26 mouse cellular contexts compared by ENCODE assay signal in the genomic region with DNA sequence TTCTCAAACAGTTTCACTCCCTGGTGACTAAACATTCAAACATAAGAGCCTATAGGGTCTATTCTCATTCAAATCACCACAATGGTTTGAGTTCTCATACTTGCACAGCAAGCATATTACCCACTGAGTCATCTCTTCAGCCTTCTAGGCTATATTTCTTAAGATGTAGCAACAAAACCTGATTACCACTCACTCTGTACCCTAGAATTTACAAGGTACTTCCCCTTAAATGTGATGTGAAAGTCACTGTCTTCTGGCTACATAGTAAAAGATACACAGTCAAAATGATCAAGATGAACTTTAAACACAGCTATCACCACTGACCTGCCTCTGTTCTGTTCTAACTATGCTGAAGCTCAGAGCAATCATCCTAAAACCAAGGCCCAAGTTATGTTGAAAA. TPM values are rescaled to one million over a fixed set of nuclear protein-coding genes. Genes with fewer than 3 reads are reported as not detected.
DNase-seq lines count a peak whose midpoint lies in the region; ATAC-seq and TF ChIP-seq lines count a peak whose summit lies in the region.
"Had no signal": no experiment of that assay in that cellular context is flagged by ENCODE, and none has a peak within 500 bp of the region (broad histone marks: within the 10 kb centered on the region; RNA-seq: fewer than 3 reads in every experiment).

No protein-coding gene starts in this region.

- DNase-seq in liver, adult 2 months (ENCODE audit: extremely low read depth, low read depth, low spot score) = peak; percentile 43
- no peak for DNase-seq in liver, embryonic 11.5 days (ENCODE audit: low spot score)
- DNase-seq in CH12.LX (ENCODE audit: extremely low read depth) = peak; percentile 24
- no peak for DNase-seq in forebrain, embryonic 11.5 days (ENCODE audit: low spot score)
- DNase-seq in thymus, postnatal 36 days = no peak
- DNase-seq in kidney, adult 18-20 months = no peak
- DNase-seq: adrenal gland, adult 2 months; adrenal gland, postnatal 14 days; B cell, adult 2 months; cerebellum, adult 11 months; cerebellum, adult 8-10 months; cerebellum, postnatal 10 days; embryo, embryonic 11 days; gastrocnemius, postnatal 10 days; gastrocnemius, postnatal 36 days; heart, postnatal 36 days had no signal

- no peak for TF ChIP-seq CTCF in liver, adult 2 months (IDR thresholded peaks at IDR 0.05; ENCODE audit: low read depth, low read length)
- no peak for TF ChIP-seq CTCF in CH12.LX (conservative IDR thresholded peaks at IDR 0.05 in 1 of 2, IDR thresholded peaks at IDR 0.05 in 1 of 2; ENCODE audit: low read depth in 2 of 2, low read length in 2 of 2)

- no peak overlapping the region for H3K4me3 ChIP-seq in liver, adult 2 months (ENCODE audit: insufficient read depth, low read depth, low read length)
- no peak overlapping the region for H3K4me3 ChIP-seq in liver, embryonic 11.5 days (ENCODE audit: low read depth, low read length)
- H3K4me3 ChIP-seq in CH12.LX (replicated peaks in 1 of 3; ENCODE audit: low read depth in 2 of 3, low read length in 2 of 3, poor library complexity in 1 of 3) = no peak overlapping the region
- H3K4me3 ChIP-seq in forebrain, embryonic 11.5 days (ENCODE audit: low read depth, low read length) = no peak overlapping the region
- H3K4me3 ChIP-seq: embryonic facial prominence, embryonic 10.5 days; embryonic facial prominence, embryonic 13.5 days; erythroblast, embryonic 14.5 days; forebrain, embryonic 13.5 days had no signal

- no peak for TF ChIP-seq POLR2A in liver, adult 2 months (IDR thresholded peaks at IDR 0.05; ENCODE audit: extremely low read depth, insufficient read depth, low read length)
- no peak for TF ChIP-seq POLR2A in CH12.LX (IDR thresholded peaks at IDR 0.05; ENCODE audit: low read depth, low read length)

- dilution Hi-C loops in CH12.LX (cut with MboI; ENCODE audit: extremely low pct_ligation_motif_present, extremely low pct_unique_long_range_greater_than_20kb, low sequenced_read_pairs) = no loop called here

- peaks cover 13% of the 10 kb centered on the region for H3K4me1 ChIP-seq in liver, adult 2 months (ENCODE audit: control insufficient read depth, insufficient read depth, low read length)
- no peaks in the 10 kb centered on the region for H3K4me1 ChIP-seq in liver, embryonic 11.5 days (replicated peaks; ENCODE audit: control insufficient read depth, insufficient read depth, low read length)
- H3K4me1 ChIP-seq in CH12.LX (ENCODE audit: control insufficient read depth in 1 of 2, insufficient read depth in 2 of 2) = peaks cover 16 to 63% of the 10 kb centered on the region in 2 experiments
- H3K4me1 ChIP-seq in forebrain, embryonic 11.5 days (replicated peaks; ENCODE audit: control insufficient read depth, insufficient read depth, low read length) = 0 out of 2 replicates have a peak, but pooled peaks cover under 1% of the 10 kb centered on the region
- H3K4me1 ChIP-seq: embryonic facial prominence, embryonic 10.5 days; embryonic facial prominence, embryonic 13.5 days; forebrain, embryonic 13.5 days had no signal

- H3K9ac ChIP-seq in liver, adult 2 months (ENCODE audit: low read depth, low read length) = no peak overlapping the region
- no peak overlapping the region for H3K9ac ChIP-seq in liver, embryonic 11.5 days (ENCODE audit: low read depth, low read length)
- H3K9ac ChIP-seq in CH12.LX (ENCODE audit: insufficient read depth, low read depth) = no peak overlapping the region
- H3K9ac ChIP-seq in forebrain, embryonic 11.5 days (ENCODE audit: low read length) = no peak overlapping the region
- H3K9ac ChIP-seq: embryonic facial prominence, embryonic 13.5 days; forebrain, embryonic 13.5 days; hindbrain, embryonic 14.5 days had no signal

- no peaks in the 10 kb centered on the region for H3K9me3 ChIP-seq in liver, embryonic 11.5 days (ENCODE audit: control insufficient read depth, low read length)
- H3K9me3 ChIP-seq in CH12.LX (replicated peaks; ENCODE audit: low read length) = no peaks in the 10 kb centered on the region
- H3K9me3 ChIP-seq in forebrain, embryonic 11.5 days (ENCODE audit: control insufficient read depth, low read length) = no peaks in the 10 kb centered on the region
- H3K9me3 ChIP-seq: embryonic facial prominence, embryonic 10.5 days; embryonic facial prominence, embryonic 13.5 days; forebrain, embryonic 13.5 days had no signal

- no peaks in the 10 kb centered on the region for H3K27me3 ChIP-seq in liver, adult 2 months (ENCODE audit: control insufficient read depth, insufficient read depth, low read length)
- no peaks in the 10 kb centered on the region for H3K27me3 ChIP-seq in liver, embryonic 11.5 days (replicated peaks; ENCODE audit: control insufficient read depth, insufficient read depth, low read length)
- no peaks in the 10 kb centered on the region for H3K27me3 ChIP-seq in CH12.LX (replicated peaks)
- H3K27me3 ChIP-seq in forebrain, embryonic 11.5 days (ENCODE audit: control insufficient read depth, insufficient read depth, low read length) = peaks cover 5% of the 10 kb centered on the region; the same call in 1 of the 2 replicates
- H3K27me3 ChIP-seq: Patski had no signal

- no peaks in the 10 kb centered on the region for H3K36me3 ChIP-seq in liver, adult 2 months (ENCODE audit: control insufficient read depth, insufficient read depth, low read length)
- no peaks in the 10 kb centered on the region for H3K36me3 ChIP-seq in liver, embryonic 11.5 days (ENCODE audit: control insufficient read depth, insufficient read depth, low read length)
- H3K36me3 ChIP-seq in CH12.LX (replicated peaks in 1 of 2; ENCODE audit: control insufficient read depth in 1 of 2, insufficient read depth in 1 of 2, low read length in 1 of 2) = no peaks in the 10 kb centered on the region
- H3K36me3 ChIP-seq in forebrain, embryonic 11.5 days (ENCODE audit: control insufficient read depth, insufficient read depth, low read length) = no peaks in the 10 kb centered on the region
- H3K36me3 ChIP-seq: embryonic facial prominence, embryonic 10.5 days; embryonic facial prominence, embryonic 13.5 days had no signal

- H3K4me2 ChIP-seq in liver, embryonic 11.5 days = no peak overlapping the region
- H3K4me2 ChIP-seq in CH12.LX (ENCODE audit: insufficient read depth, low read depth, poor library complexity, severe bottlenecking) = no peak overlapping the region
- no peak overlapping the region for H3K4me2 ChIP-seq in forebrain, embryonic 11.5 days (ENCODE audit: low read depth, low read length, severe bottlenecking)
- H3K4me2 ChIP-seq: embryonic facial prominence, embryonic 13.5 days; forebrain, embryonic 13.5 days; heart, embryonic 11.5 days; hindbrain, embryonic 14.5 days had no signal

- H3K27ac ChIP-seq in liver, adult 2 months (replicated peaks; ENCODE audit: insufficient read depth, low read depth, low read length) = peak overlapping the region; percentile 65
- no peak overlapping the region for H3K27ac ChIP-seq in liver, embryonic 11.5 days (ENCODE audit: low read depth, low read length)
- no peak overlapping the region for H3K27ac ChIP-seq in CH12.LX (ENCODE audit: insufficient read depth, low read depth)
- no peak overlapping the region for H3K27ac ChIP-seq in forebrain, embryonic 11.5 days (ENCODE audit: low read depth, low read length)
- H3K27ac ChIP-seq: embryonic facial prominence, embryonic 10.5 days; embryonic facial prominence, embryonic 13.5 days; forebrain, embryonic 13.5 days; hindbrain, embryonic 14.5 days; hindbrain, postnatal 0 days had no signal

- no peak for ATAC-seq in liver, embryonic 11.5 days (replicated peaks; ENCODE audit: low FRiP score)
- peak; percentile 54 for ATAC-seq in inflammation-experienced regulatory T-cells, adult 6 months
- no peak for ATAC-seq in forebrain, embryonic 11.5 days (replicated peaks; ENCODE audit: low FRiP score)
- ATAC-seq: forebrain, embryonic 13.5 days; forebrain, embryonic 16.5 days; hindbrain, postnatal 0 days; Patski had no signal

- no peak for TF ChIP-seq RAD21 in CH12.LX (IDR thresholded peaks at IDR 0.05; ENCODE audit: low read depth, low read length)

- no peak for TF ChIP-seq EP300 in CH12.LX (IDR thresholded peaks at IDR 0.05; ENCODE audit: low read length)

- no peaks in the 10 kb centered on the region for H3K79me2 ChIP-seq in liver, adult 2 months (ENCODE audit: control insufficient read depth, insufficient read depth, low read length)
- no peaks in the 10 kb centered on the region for H3K79me2 ChIP-seq in CH12.LX (replicated peaks; ENCODE audit: control insufficient read depth, extremely low read depth, insufficient read depth, poor library complexity, severe bottlenecking)

- in situ Hi-C loops in CH12.LX (cut with MboI; ENCODE audit: low pct_ligation_motif_present, low pct_unique_long_range_greater_than_20kb, low sequenced_read_pairs) = loop anchor here (10.0 to 25.0 kb wide), 3 partner anchors 316 to 914 kb away; no protein-coding TSS in a partner anchor

TF ChIP-seq in CH12.LX, 34 proteins besides CTCF, POLR2A, EP300 and RAD21:
- TF ChIP-seq BHLHE40 (IDR thresholded peaks at IDR 0.05; ENCODE audit: low read depth, low read length) (no peak), TCF12 (IDR thresholded peaks at IDR 0.05; ENCODE audit: low read depth, low read length) (no peak), MEF2A (IDR thresholded peaks at IDR 0.05; ENCODE audit: borderline replicate concordance, low read depth, low read length) (no peak), MAZ (IDR thresholded peaks at IDR 0.05; ENCODE audit: low read depth, low read length) (no peak), ZMIZ1 (IDR thresholded peaks at IDR 0.05; ENCODE audit: low read depth, low read length) (no peak), USF1 (IDR thresholded peaks at IDR 0.05; ENCODE audit: low read depth, low read length) (no peak), JUN (IDR thresholded peaks at IDR 0.05; ENCODE audit: insufficient read depth, low read depth, low read length) (no peak), ZKSCAN1 (IDR thresholded peaks at IDR 0.05; ENCODE audit: borderline replicate concordance, low read depth, low read length) (no peak), NELFE (IDR thresholded peaks at IDR 0.05; ENCODE audit: low read depth, low read length) (no peak)

RNA-seq across cellular contexts. Expression of a gene that starts 7.2 kb away (rescaled TPM):
- 39.5 and 54.1 TPM in 2 replicates for total RNA-seq in liver, adult 2 months (2014; rRNA removed)
- 16.5 and 22.2 TPM in 2 replicates for polyA plus RNA-seq in liver, adult 2 months (2012; rRNA removed)
- 48.5 and 55.3 TPM in 2 replicates for polyA plus RNA-seq in liver, embryonic 11.5 days (2014; fragmentation: Nextera tagmentation; extraction: Ambion mirVana)
- total RNA-seq in CH12.LX (2012; rRNA removed) (11.9 and 13.1 TPM in 2 replicates), CH12.LX (2014; rRNA removed) (14.7 and 16.7 TPM in 2 replicates)
- 6.9 and 7.3 TPM in 2 replicates for polyA plus RNA-seq in CH12.LX (2012; ENCODE audit: insufficient read length, low read depth)
- 100 to 1,000 TPM; 145 to 329 (median 260) TPM for polyA plus RNA-seq in inflammation-experienced regulatory T-cells, adult 6 months (2017; shearing (Covaris generic))
- 28.0 and 28.3 TPM in 2 replicates for polyA plus RNA-seq in forebrain, embryonic 11.5 days (2014; fragmentation: Nextera tagmentation; extraction: Ambion mirVana)

Comparison
In these comparisons a context has a peak if more than half of its experiments do, and no peak if none do; other contexts are left out.
1. DNase-seq: peak in liver, adult 2 months (single experiment) and CH12.LX (single experiment); none in liver, embryonic 11.5 days (single experiment), forebrain, embryonic 11.5 days (single experiment), thymus, postnatal 36 days (0 of 2) and kidney, adult 18-20 months (single experiment).